Mouse (Mus musculus) embryonic fibroblast, embryonic 13.5 days (primary cell): ENCODE measurements around the gene Kcnn1.

ENCODE experiments used
- CTCF ChIP-seq: IDR thresholded peaks from 2 replicates; pipeline ENCODE4 v1.5.1; 2011; ENCODE audit warnings: mild to moderate bottlenecking, control low read depth, low read length, moderate library complexity, borderline replicate concordance; ENCODE audit not compliant: insufficient read depth
- POLR2A ChIP-seq: IDR thresholded peaks from 2 replicates; pipeline ENCODE4 v1.6.1; 2011; ENCODE audit warnings: low read depth, mild to moderate bottlenecking, control low read depth, low read length, moderate library complexity

DNA sequence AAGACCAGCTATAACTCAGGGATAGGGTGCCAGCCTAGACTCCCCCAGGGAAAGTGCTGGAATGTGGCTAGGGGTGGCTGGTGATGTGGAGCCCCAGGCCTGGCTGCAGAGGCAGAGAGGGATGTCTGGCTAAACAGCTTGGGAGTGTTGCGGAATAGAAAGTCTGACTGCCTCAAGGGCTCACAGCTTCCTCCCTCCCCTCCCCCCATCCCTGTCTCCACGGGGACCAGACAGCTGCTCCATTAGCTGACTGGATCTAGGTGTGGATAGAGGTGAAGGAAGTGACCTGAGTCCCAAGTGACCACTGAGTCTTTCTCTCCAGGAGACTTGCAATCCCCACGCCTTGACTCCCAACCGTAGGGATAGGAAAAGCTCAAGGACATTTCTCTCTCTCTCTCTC is 40.1 kb upstream of the Kcnn1 start:
- TF ChIP-seq POLR2A (no peak), CTCF (no peak)
